20 mouse cellular contexts compared by ENCODE assay signal in genomic region chr10:28171196-28171595, GRCm38 (mm10).
"Had no signal": no experiment of that assay in that cellular context is flagged by ENCODE, and none has a peak within 500 bp of the region (broad histone marks: within the 10 kb centered on the region; RNA-seq: fewer than 3 reads in every experiment).

No protein-coding gene starts in this region.

- ATAC-seq: liver, postnatal 0 days had no signal

- H3K36me3 ChIP-seq: limb, embryonic 12.5 days; limb, embryonic 15.5 days had no signal

- H3K4me3 ChIP-seq: left cerebral cortex, adult 2 months; limb, embryonic 12.5 days; limb, embryonic 15.5 days had no signal

- H3K4me2 ChIP-seq: limb, embryonic 12.5 days; limb, embryonic 15.5 days; liver, embryonic 11.5 days; lung, embryonic 14.5 days; midbrain, embryonic 11.5 days had no signal

- H3K27ac ChIP-seq: kidney, postnatal 0 days; left cerebral cortex, adult 2 months; limb, embryonic 12.5 days; limb, embryonic 15.5 days; liver, embryonic 14.5 days had no signal

- H3K27me3 ChIP-seq: limb, embryonic 12.5 days; limb, embryonic 15.5 days had no signal

- DNase-seq: kidney, adult 2 months; kidney, postnatal 25 days; layer of hippocampus, postnatal 36 days; left cerebral cortex, postnatal 4 days; liver, postnatal 0 days; lung, embryonic 14.5 days; lung, postnatal 14 days; lung, postnatal 4 days; midbrain, embryonic 14.5 days; right cerebral cortex, adult 18-20 months; right cerebral cortex, postnatal 14 days; right cerebral cortex, postnatal 4 days; thymus, postnatal 25 days had no signal
